ENCODE assay signal across 24 mouse cellular contexts in the genomic region with DNA sequence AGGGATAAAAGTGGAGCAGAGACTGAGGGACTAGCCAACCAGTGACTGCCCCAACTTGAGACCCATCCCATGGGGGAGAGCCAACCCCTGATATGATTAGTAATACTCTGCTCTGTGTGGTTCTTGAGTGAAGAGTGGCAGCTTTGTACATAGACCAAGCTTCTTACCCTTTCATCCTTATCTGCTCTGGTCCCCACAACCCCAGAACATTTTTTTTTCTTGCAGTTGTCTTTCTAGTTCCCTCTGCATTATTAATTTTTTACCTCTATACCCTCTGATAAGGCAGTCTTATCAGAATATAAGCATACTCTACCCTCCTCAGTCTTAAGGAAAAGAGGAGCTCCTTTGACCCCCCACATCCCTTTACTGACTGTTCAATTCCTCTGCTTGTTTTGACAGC.
"Had no signal": no experiment of that assay in that cellular context is flagged by ENCODE, and none has a peak within 500 bp of the region (broad histone marks: within the 10 kb centered on the region; RNA-seq: fewer than 3 reads in every experiment).

No protein-coding gene starts in this region.

- H3K9me3 ChIP-seq: embryonic facial prominence, embryonic 10.5 days; embryonic facial prominence, embryonic 12.5 days; embryonic facial prominence, embryonic 15.5 days; forebrain, embryonic 10.5 days had no signal

- H3K27me3 ChIP-seq: embryonic facial prominence, embryonic 12.5 days; embryonic facial prominence, embryonic 13.5 days; embryonic facial prominence, embryonic 15.5 days; forebrain, embryonic 12.5 days; forebrain, embryonic 13.5 days; forebrain, embryonic 15.5 days had no signal

- H3K4me1 ChIP-seq: embryonic facial prominence, embryonic 10.5 days; embryonic facial prominence, embryonic 12.5 days; embryonic facial prominence, embryonic 13.5 days; embryonic facial prominence, embryonic 15.5 days; forebrain, embryonic 10.5 days; forebrain, embryonic 12.5 days; forebrain, embryonic 13.5 days; forebrain, embryonic 15.5 days had no signal

- H3K4me3 ChIP-seq: embryonic facial prominence, embryonic 10.5 days; embryonic facial prominence, embryonic 12.5 days; embryonic facial prominence, embryonic 13.5 days; embryonic facial prominence, embryonic 15.5 days; erythroblast, embryonic 14.5 days; forebrain, embryonic 10.5 days; forebrain, embryonic 12.5 days; forebrain, embryonic 13.5 days; forebrain, embryonic 15.5 days; gastrocnemius, adult 2 months; heart, adult 2 months had no signal

- H3K9ac ChIP-seq: embryonic facial prominence, embryonic 12.5 days; embryonic facial prominence, embryonic 13.5 days; embryonic facial prominence, embryonic 15.5 days; forebrain, embryonic 12.5 days; forebrain, embryonic 13.5 days; forebrain, embryonic 15.5 days; forebrain, postnatal 0 days had no signal

- H3K27ac ChIP-seq: embryonic facial prominence, embryonic 10.5 days; embryonic facial prominence, embryonic 12.5 days; embryonic facial prominence, embryonic 13.5 days; embryonic facial prominence, embryonic 15.5 days; forebrain, embryonic 10.5 days; forebrain, embryonic 12.5 days; forebrain, embryonic 13.5 days; forebrain, embryonic 15.5 days; gastrocnemius, adult 2 months; heart, adult 2 months had no signal

- DNase-seq: cerebellum, adult 9-10 months; cerebellum, adult 9-11 months; cerebellum, postnatal 10 days; cerebellum, postnatal 14 days; cerebellum, postnatal 25 days; cerebellum, postnatal 36 days; embryo, embryonic 11 days; forebrain, postnatal 0 days; gastrocnemius, adult 2 months; gastrocnemius, postnatal 10 days; gastrocnemius, postnatal 14 days; gastrocnemius, postnatal 25 days; gastrocnemius, postnatal 36 days; heart, adult 18-20 months; heart, adult 2 months had no signal

- H3K36me3 ChIP-seq: embryonic facial prominence, embryonic 10.5 days; embryonic facial prominence, embryonic 12.5 days; embryonic facial prominence, embryonic 13.5 days; embryonic facial prominence, embryonic 15.5 days; forebrain, embryonic 10.5 days; forebrain, embryonic 12.5 days; forebrain, embryonic 15.5 days had no signal
